1 mouse cellular context compared by ENCODE assay signal in genomic region chr1:191068377-191068776, GRCm38 (mm10).
TF ChIP-seq lines count a peak whose summit lies in the region.

No protein-coding gene starts in this region.

TF ChIP-seq in MEL, 35 proteins besides CTCF, POLR2A, EP300 and RAD21:
- TF ChIP-seq HCFC1 (IDR thresholded peaks at IDR 0.05; ENCODE audit: low read depth, low read length) (no peak), MEF2A (IDR thresholded peaks at IDR 0.05; ENCODE audit: extremely low read depth, insufficient replicate concordance, low read depth, low read length, poor library complexity, severe bottlenecking) (no peak), SMC3 (IDR thresholded peaks at IDR 0.05; ENCODE audit: low read depth, low read length) (peak; percentile 47), USF1 (IDR thresholded peaks at IDR 0.05; ENCODE audit: low read depth, low read length) (no peak)
